Mouse (Mus musculus): ENCODE results near the gene Zbtb2.

Gene Zbtb2

GRCm38 (mm10) chr10:4338863-4339461 is 48.9 kb downstream of the Zbtb2 start:
- CTCF ChIA-PET: interaction anchor here (0.6 to 0.7 kb wide), 4 partner anchors 9 to 438 kb away, joined by 3 to 5 read pairs (median 4); no protein-coding TSS in a partner anchor

DNA sequence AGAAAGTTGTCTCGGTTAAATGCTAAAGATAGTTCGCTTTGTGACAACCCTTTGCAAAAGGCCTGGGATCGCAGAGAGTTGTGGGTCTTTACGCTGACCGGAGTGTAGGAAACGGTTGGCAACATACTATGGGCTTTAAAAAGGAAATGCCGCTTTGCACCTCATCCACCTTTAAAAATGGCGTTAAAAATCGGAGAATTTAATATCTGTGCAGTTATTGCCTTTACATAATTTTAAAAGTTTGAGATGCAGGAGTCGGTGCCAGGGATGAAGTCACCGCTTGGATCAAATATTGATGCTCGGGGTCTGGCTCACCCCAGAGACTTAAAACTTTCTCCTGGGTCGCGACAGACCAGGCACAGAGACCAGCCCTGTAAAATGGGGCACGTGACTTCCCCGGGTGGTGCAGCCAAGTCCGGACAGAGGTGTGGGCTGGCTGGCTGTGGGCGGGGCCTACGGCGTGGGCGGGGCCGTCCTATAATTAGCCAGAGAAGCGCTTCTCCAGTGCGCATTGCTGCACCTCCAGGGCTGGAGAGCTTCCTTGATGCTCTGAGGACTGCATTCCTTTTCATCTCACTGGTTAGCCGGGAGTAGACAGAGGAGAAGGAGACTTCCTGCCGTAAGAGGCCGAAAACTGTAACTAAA is 53.7 kb downstream of the Zbtb2 start:
- CTCF ChIA-PET: interaction anchor here (0.7 kb wide), 1 partner anchor 766 kb away, joined by 25 read pairs; no protein-coding TSS in a partner anchor

DNA sequence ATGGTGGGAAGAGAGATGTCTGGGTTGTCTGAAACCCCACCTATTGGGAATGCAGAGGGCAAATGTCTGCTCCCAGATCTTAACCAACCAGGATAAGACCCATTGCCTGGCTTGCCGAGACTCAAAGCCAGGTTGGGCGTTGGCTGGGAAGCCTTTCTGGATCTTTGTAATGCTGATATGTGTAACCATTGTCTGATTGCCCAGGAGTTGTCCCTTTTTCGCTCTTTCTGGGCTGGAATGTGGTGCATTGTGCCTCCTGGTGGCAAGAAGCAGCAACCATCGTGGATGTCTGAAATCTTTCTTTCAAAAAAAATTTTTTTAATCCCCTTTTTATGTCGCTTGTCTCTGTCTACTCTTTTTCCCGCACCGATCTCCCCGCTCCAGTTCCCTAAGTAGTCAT is 54.6 kb downstream of the Zbtb2 start:
- CTCF ChIA-PET: interaction anchor here (0.7 kb wide), 1 partner anchor 133 kb away, joined by 3 read pairs; no protein-coding TSS in a partner anchor

GRCm38 (mm10) chr10:4332228-4332979 is 55.5 kb downstream of the Zbtb2 start:
- CTCF ChIA-PET: interaction anchor here (0.7 kb wide), 1 partner anchor 134 kb away, joined by 3 read pairs; no protein-coding TSS in a partner anchor

DNA sequence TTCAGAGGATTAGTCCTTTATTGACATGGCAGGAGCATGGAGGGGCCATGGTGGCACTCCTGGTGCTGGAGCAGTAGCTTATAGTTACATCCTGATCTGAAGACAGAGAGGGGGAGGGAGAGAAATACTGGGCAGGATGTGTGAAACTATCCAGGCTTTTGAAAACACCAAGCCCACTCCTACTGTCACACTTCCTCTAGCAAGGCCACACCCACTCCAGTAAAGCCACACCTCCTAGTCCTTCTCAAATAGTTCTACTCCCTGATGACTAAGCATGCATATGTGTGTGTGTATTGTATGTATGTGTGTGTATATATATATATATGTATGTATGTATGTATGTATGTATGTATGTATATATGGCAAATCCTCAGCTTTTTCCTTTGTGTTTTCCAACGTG is 60.2 kb downstream of the Zbtb2 start:
- CTCF ChIA-PET: no interaction called here

DNA sequence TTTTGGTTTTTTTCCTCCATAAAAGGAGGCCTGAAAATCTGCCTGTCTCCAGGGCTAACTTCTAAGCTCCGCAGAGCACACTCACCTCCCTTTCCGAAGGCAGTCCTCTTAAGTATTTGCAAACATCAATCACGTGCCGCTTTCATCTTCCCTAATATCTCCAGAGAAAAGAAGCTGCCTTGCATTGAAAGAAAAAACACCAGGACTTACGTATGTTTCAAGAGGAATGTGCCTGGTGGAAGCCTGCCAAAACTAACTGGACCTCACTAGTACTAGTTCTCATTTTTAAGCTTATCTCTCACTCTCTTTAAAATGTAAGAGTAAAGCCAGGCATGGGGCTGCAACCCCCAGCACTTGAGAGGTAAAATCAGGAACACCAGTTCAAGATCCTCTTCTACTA is 62.3 kb downstream of the Zbtb2 start:
- CTCF ChIA-PET: no interaction called here

DNA sequence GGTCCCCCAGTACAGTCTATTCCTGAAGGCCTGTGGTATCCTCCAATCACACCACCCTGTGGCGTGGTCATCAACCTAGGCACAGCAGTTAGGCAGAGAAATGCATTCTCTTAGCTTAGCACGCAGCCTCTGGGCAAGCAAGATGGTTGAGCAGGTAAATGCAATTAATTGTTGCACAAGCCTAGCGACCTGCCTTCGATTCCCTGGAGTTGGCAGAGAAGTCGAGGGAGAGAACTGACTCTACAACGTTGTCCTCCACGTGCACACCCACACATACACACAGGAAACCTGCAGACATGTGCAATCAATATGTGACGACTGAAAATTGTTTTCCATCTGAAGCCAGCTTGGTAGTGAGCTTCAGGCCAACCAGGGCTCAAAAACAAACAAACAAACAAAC is 64.0 kb downstream of the Zbtb2 start:
- CTCF ChIA-PET: no interaction called here
